Mouse (Mus musculus): ENCODE data around the gene Panx3.

Panx3 gene

GRCm38 (mm10) chr9:37669115-37669514, at the start of gene Panx3:
TSS of gene Panx3 (minus strand) at chr9:37669235.
- DNase-seq (ENCODE audit: low read depth): peak; percentile 14

GRCm38 (mm10) chr9:37716150-37716549, 47.1 kb upstream of the Panx3 start, which contains the start of gene Olfr160:
TSS of gene Olfr160 (minus strand) at chr9:37716250.
- no peak for DNase-seq (ENCODE audit: low read depth)

GRCm38 (mm10) chr9:37689970-37690686, 21.1 kb upstream of the Panx3 start:
- DNase-seq (ENCODE audit: low read depth): peak; percentile 60

- DNase-seq (ENCODE audit: low read depth): peak; percentile 8
These were observed 18.9 kb upstream of the Panx3 start for GRCm38 (mm10) chr9:37687941-37688303.

GRCm38 (mm10) chr9:37687288-37687940, 18.4 kb upstream of the Panx3 start:
- DNase-seq (ENCODE audit: low read depth): peak; percentile 20

GRCm38 (mm10) chr9:37681123-37681522, 12.1 kb upstream of the Panx3 start:
- no peak for DNase-seq (ENCODE audit: low read depth)

- no peak for DNase-seq (ENCODE audit: low read depth)
These were observed 6.3 kb upstream of the Panx3 start for GRCm38 (mm10) chr9:37675287-37675686.

- DNase-seq (ENCODE audit: low read depth): no peak
These were observed 1.2 kb upstream of the Panx3 start for GRCm38 (mm10) chr9:37670261-37670660.

GRCm38 (mm10) chr9:37669678-37670077, 643 bp upstream of the Panx3 start:
- no peak for DNase-seq (ENCODE audit: low read depth)

- DNase-seq (ENCODE audit: low read depth): no peak
These were observed 3.0 kb downstream of the Panx3 start for GRCm38 (mm10) chr9:37666045-37666444.

GRCm38 (mm10) chr9:37664604-37665003, 4.4 kb downstream of the Panx3 start:
- DNase-seq (ENCODE audit: low read depth): no peak

- DNase-seq (ENCODE audit: low read depth): no peak
These were observed 5.8 kb downstream of the Panx3 start for GRCm38 (mm10) chr9:37663210-37663609.

- no peak for DNase-seq (ENCODE audit: low read depth)
These were observed 9.6 kb downstream of the Panx3 start for GRCm38 (mm10) chr9:37659413-37659812.

- peak; percentile 97 for DNase-seq (ENCODE audit: low read depth)
These were observed 12.0 kb downstream of the Panx3 start, which contains the start of gene Tbrg1 for GRCm38 (mm10) chr9:37656931-37657481. TSS of gene Tbrg1 (minus strand) at chr9:37657312.

GRCm38 (mm10) chr9:37656439-37656881, 12.6 kb downstream of the Panx3 start:
- DNase-seq (ENCODE audit: low read depth): peak; percentile 46

GRCm38 (mm10) chr9:37655961-37656360, 13.1 kb downstream of the Panx3 start:
- peak; percentile 38 for DNase-seq (ENCODE audit: low read depth)

GRCm38 (mm10) chr9:37653836-37654235, 15.2 kb downstream of the Panx3 start:
- no peak for DNase-seq (ENCODE audit: low read depth)

GRCm38 (mm10) chr9:37650639-37651038, 18.4 kb downstream of the Panx3 start:
- no peak for DNase-seq (ENCODE audit: low read depth)

- DNase-seq (ENCODE audit: low read depth): peak; percentile 41
These were observed 22.8 kb downstream of the Panx3 start for GRCm38 (mm10) chr9:37646246-37646645.

- no peak for DNase-seq (ENCODE audit: low read depth)
These were observed 30.3 kb downstream of the Panx3 start for GRCm38 (mm10) chr9:37638721-37639120.

GRCm38 (mm10) chr9:37636800-37637542, 32.1 kb downstream of the Panx3 start:
- DNase-seq (ENCODE audit: low read depth): peak; percentile 50

- peak; percentile 69 for DNase-seq (ENCODE audit: low read depth)
These were observed 32.7 kb downstream of the Panx3 start for GRCm38 (mm10) chr9:37636335-37636734.

Data from NIH3T3 (cell line).